Mouse (Mus musculus): ENCODE measurements around the gene 3110082I17Rik.

- no peak for TF ChIP-seq GATA1 (IDR thresholded peaks at IDR 0.05; ENCODE audit: borderline replicate concordance, low read length)
- no peak for TF ChIP-seq GATA2 (IDR thresholded peaks at IDR 0.05; ENCODE audit: borderline replicate concordance, low read depth, low read length)
- TF ChIP-seq CTCF (IDR thresholded peaks at IDR 0.05; ENCODE audit: low read depth, low read length): no peak
- TF ChIP-seq TAL1 (conservative IDR thresholded peaks at IDR 0.05; ENCODE audit: low read depth, low read length): no peak
Observed at GRCm38 (mm10) chr5:139377468-139378270, 82.7 kb downstream of the 3110082I17Rik start, which contains the start of gene Gpr146.
